Mouse (Mus musculus): ENCODE measurements around the gene Fam89b. TPM values are rescaled to one million over a fixed set of nuclear protein-coding genes. Genes with fewer than 3 reads are reported as not detected.

Fam89b gene
- polyA plus RNA-seq, 1 experiment from 2014 or later, result 184 TPM

DNA sequence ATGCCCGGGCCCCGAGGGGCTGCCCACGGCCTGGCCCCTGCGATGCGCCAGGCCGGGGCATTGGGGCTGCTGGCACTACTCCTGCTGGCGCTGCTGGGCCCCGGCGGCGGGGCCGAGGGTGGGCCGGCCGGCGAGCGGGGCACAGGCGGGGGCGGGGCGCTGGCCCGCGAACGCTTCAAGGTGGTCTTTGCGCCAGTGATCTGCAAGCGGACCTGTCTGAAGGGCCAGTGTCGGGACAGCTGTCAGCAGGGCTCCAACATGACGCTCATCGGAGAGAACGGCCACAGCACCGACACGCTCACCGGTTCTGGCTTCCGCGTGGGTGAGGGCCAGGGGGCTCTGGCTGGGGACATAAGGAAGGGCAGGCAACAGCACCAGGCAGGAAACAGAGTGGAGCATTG is 12.8 kb upstream of the Fam89b start:
- peaks cover 49% of the 10 kb centered on the region for H3K27me3 ChIP-seq (ENCODE audit: control insufficient read depth, insufficient read depth, low read length)
- H3K9ac ChIP-seq (ENCODE audit: low read length), result peak overlapping the region; percentile 85
- H3K4me3 ChIP-seq (ENCODE audit: low read depth, low read length), result peak overlapping the region; percentile 61
- H3K27ac ChIP-seq (ENCODE audit: low read depth, low read length), result no peak overlapping the region
- no peaks in the 10 kb centered on the region for H3K36me3 ChIP-seq (ENCODE audit: control insufficient read depth, insufficient read depth, low read length)
- peaks cover 24% of the 10 kb centered on the region for H3K4me1 ChIP-seq (ENCODE audit: control insufficient read depth, insufficient read depth, low read length)
- ATAC-seq (ENCODE audit: insufficient read depth, low FRiP score, low TSS enrichment) (peak; percentile 51), DNase-seq (ENCODE audit: low spot score) (peak; percentile 61)
- H3K9me3 ChIP-seq (ENCODE audit: control insufficient read depth, low read length), result no peaks in the 10 kb centered on the region
- WGBS, result 2% methylated on average over 32 of the region's 32 CpGs
- H3K4me2 ChIP-seq (ENCODE audit: low read depth), result peak overlapping the region; percentile 98

- Histone ChIP-seq H3K4me3 (ENCODE audit: low read depth, low read length) (peak overlapping the region; percentile 61), H3K4me1 (ENCODE audit: control insufficient read depth, insufficient read depth, low read length) (peaks cover 24% of the 10 kb centered on the region), H3K9ac (ENCODE audit: low read length) (peak overlapping the region; percentile 85), H3K36me3 (ENCODE audit: control insufficient read depth, insufficient read depth, low read length) (no peaks in the 10 kb centered on the region), H3K27ac (ENCODE audit: low read depth, low read length) (0 out of 2 replicates have a peak overlapping the region, but pooled peaks have one; percentile 17), H3K4me2 (ENCODE audit: low read depth) (peak overlapping the region; percentile 98), H3K27me3 (ENCODE audit: control insufficient read depth, insufficient read depth, low read length) (peaks cover 49% of the 10 kb centered on the region), H3K9me3 (ENCODE audit: control insufficient read depth, low read length) (no peaks in the 10 kb centered on the region)
- peak; percentile 75 for DNase-seq (ENCODE audit: low spot score)
- ATAC-seq (ENCODE audit: insufficient read depth, low FRiP score, low TSS enrichment), result peak; percentile 64
- WGBS, result under 1% methylated on average over 45 of the region's 55 CpGs
Measured at GRCm38 (mm10) chr19:5741641-5742240, 12.3 kb upstream of the Fam89b start.

DNA sequence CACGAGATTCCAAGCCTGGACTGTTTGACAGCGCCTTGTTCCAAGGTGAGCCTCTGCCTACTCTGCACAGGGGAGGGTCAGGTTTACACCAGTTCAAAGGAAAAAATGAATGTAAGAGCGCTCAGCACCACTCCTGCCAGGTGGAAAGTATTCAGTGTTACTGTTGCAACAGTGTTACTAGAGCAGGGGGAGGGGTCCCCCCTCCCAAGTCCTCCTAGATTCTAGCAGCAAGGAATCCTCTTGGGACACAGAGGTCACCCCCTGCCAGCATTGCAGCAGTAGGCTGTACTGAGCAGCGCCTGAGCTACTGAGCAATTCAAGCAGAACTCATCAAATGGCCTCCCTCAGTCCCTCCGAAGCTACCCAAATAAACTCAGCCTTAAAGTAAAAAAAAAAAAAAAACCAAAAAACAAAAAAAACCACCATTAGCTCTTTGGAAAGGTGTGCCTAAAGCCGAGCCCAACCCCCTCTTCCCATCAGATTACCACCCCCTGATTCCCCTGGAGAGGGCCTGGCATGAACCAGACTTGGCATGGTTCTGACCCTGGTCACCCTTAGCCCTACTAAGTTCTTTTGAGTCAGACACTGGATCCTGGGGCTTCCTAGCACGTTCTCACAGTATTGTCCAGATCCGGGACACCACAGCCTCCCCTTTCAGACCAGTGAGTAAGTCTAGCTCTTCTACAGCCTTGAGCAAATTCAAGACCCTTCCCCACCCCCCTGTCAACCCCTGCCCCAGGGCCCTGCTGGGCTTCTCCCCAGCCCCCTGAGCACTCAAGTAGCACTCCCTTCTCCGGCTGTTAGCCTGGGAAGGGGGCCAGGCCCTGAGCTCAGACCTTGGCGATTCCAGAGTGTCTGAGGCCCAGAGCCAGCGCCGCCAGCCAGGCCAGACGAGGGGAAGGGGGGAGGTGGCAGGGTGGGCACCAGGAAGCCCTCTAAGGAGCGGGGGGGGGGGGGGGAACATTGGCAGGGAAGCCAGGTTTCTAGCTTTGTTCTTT is 11.2 kb upstream of the Fam89b start, which contains the start of gene Ltbp3:
TSS of gene Ltbp3 (plus strand) at position 585 of the 998 bp plus-strand sequence.
- DNase-seq (ENCODE audit: low spot score) (no peak), ATAC-seq (ENCODE audit: insufficient read depth, low FRiP score, low TSS enrichment) (no peak)
- H3K27ac ChIP-seq (ENCODE audit: low read depth, low read length), result 0 out of 2 replicates have a peak within 1 kb of the TSS, but pooled peaks have one; percentile 17
- peaks cover 41% of the 10 kb centered on the region for H3K27me3 ChIP-seq (ENCODE audit: control insufficient read depth, insufficient read depth, low read length)
- no peaks in the 10 kb centered on the region for H3K36me3 ChIP-seq (ENCODE audit: control insufficient read depth, insufficient read depth, low read length)
- H3K4me3 ChIP-seq (ENCODE audit: low read depth, low read length), result peak within 1 kb of the TSS; percentile 61
- no peaks in the 10 kb centered on the region for H3K9me3 ChIP-seq (ENCODE audit: control insufficient read depth, low read length)
- H3K4me1 ChIP-seq (ENCODE audit: control insufficient read depth, insufficient read depth, low read length), result peaks cover 14% of the 10 kb centered on the region
- WGBS, result 20% methylated on average over 13 of the region's 14 CpGs
- H3K4me2 ChIP-seq (ENCODE audit: low read depth), result peak within 1 kb of the TSS; percentile 98
- H3K9ac ChIP-seq (ENCODE audit: low read length), result peak within 1 kb of the TSS; percentile 85

GRCm38 (mm10) chr19:5739446-5739845 is 10.0 kb upstream of the Fam89b start:
- H3K27me3 ChIP-seq (ENCODE audit: control insufficient read depth, insufficient read depth, low read length), result peaks cover 30% of the 10 kb centered on the region
- H3K9ac ChIP-seq (ENCODE audit: low read length), result no peak overlapping the region
- 46% methylated on average over 2 of the region's 2 CpGs for WGBS
- no peak overlapping the region for H3K27ac ChIP-seq (ENCODE audit: low read depth, low read length)
- no peak for ATAC-seq (ENCODE audit: insufficient read depth, low FRiP score, low TSS enrichment)
- no peak overlapping the region for H3K4me3 ChIP-seq (ENCODE audit: low read depth, low read length)
- peaks cover 12% of the 10 kb centered on the region; the same call in 1 of the 2 replicates for H3K4me1 ChIP-seq (ENCODE audit: control insufficient read depth, insufficient read depth, low read length)
- no peak for DNase-seq (ENCODE audit: low spot score)
- H3K36me3 ChIP-seq (ENCODE audit: control insufficient read depth, insufficient read depth, low read length), result no peaks in the 10 kb centered on the region
- no peak overlapping the region for H3K4me2 ChIP-seq (ENCODE audit: low read depth)
- H3K9me3 ChIP-seq (ENCODE audit: control insufficient read depth, low read length), result no peaks in the 10 kb centered on the region

- no peak overlapping the region for H3K4me2 ChIP-seq (ENCODE audit: low read depth)
- ATAC-seq (ENCODE audit: insufficient read depth, low FRiP score, low TSS enrichment) (no peak), DNase-seq (ENCODE audit: low spot score) (no peak)
- H3K27ac ChIP-seq (ENCODE audit: low read depth, low read length), result no peak overlapping the region
- no peak overlapping the region for H3K4me3 ChIP-seq (ENCODE audit: low read depth, low read length)
- H3K36me3 ChIP-seq (ENCODE audit: control insufficient read depth, insufficient read depth, low read length), result no peaks in the 10 kb centered on the region
- WGBS, result 80% methylated on average over 9 of the region's 9 CpGs
- no peaks in the 10 kb centered on the region for H3K9me3 ChIP-seq (ENCODE audit: control insufficient read depth, low read length)
- no peaks in the 10 kb centered on the region for H3K27me3 ChIP-seq (ENCODE audit: control insufficient read depth, insufficient read depth, low read length)
- H3K4me1 ChIP-seq (ENCODE audit: control insufficient read depth, insufficient read depth, low read length), result peaks cover 16% of the 10 kb centered on the region
- no peak overlapping the region for H3K9ac ChIP-seq (ENCODE audit: low read length)
Measured at GRCm38 (mm10) chr19:5734325-5734724, 4.9 kb upstream of the Fam89b start.

DNA sequence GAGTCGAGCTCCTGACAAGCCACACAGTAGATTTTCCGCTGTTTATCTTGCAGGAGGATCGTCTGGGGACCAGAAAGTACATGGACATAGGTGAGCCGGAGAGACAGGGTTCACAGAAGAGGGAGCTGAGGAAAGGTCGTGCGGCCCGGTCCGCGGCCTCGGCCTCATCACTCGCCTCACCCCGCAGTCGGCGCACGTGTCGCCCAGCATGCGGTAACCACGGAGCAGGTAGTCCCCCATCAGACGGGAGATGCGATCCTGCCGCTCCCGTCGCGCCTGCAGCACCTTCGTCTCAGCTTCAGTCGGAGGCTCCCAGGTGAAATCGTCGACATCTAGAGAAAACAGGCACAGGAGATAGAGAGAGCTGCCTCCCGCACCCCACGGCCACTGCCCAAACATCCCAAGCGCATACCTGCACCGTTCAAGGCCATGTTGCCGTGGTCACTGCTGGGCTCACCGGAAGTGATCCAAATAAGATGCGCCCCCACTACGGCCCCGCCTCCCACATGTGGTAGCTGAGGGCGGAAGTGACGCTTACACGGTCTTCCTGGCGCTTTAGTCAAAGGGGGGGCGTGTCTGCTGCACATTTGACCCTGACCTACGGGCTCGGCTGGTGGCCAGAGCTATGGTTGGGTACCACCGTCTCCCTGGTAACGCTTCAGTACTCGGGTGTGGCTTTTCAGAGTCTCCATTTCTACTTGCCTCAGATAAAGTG is 2.0 kb upstream of the Fam89b start:
- H3K9ac ChIP-seq (ENCODE audit: low read length), result peak overlapping the region; percentile 64
- ATAC-seq (ENCODE audit: insufficient read depth, low FRiP score, low TSS enrichment) (peak; percentile 79; the same call in 1 of the 2 replicates), DNase-seq (ENCODE audit: low spot score) (peak; percentile 94)
- peaks cover 33% of the 10 kb centered on the region for H3K4me1 ChIP-seq (ENCODE audit: control insufficient read depth, insufficient read depth, low read length)
- peak overlapping the region; percentile 80 for H3K4me3 ChIP-seq (ENCODE audit: low read depth, low read length)
- H3K36me3 ChIP-seq (ENCODE audit: control insufficient read depth, insufficient read depth, low read length), result no peaks in the 10 kb centered on the region
- peak overlapping the region; percentile 98 for H3K4me2 ChIP-seq (ENCODE audit: low read depth)
- H3K9me3 ChIP-seq (ENCODE audit: control insufficient read depth, low read length), result no peaks in the 10 kb centered on the region
- H3K27me3 ChIP-seq (ENCODE audit: control insufficient read depth, insufficient read depth, low read length), result no peaks in the 10 kb centered on the region
- under 1% methylated on average over 47 of the region's 47 CpGs for WGBS
- H3K27ac ChIP-seq (ENCODE audit: low read depth, low read length), result no peak overlapping the region

GRCm38 (mm10) chr19:5730314-5731186 is 1.1 kb upstream of the Fam89b start:
- peaks cover 38% of the 10 kb centered on the region for H3K4me1 ChIP-seq (ENCODE audit: control insufficient read depth, insufficient read depth, low read length)
- peak overlapping the region; percentile 83 for H3K4me3 ChIP-seq (ENCODE audit: low read depth, low read length)
- H3K9ac ChIP-seq (ENCODE audit: low read length), result peak overlapping the region; percentile 64
- ATAC-seq (ENCODE audit: insufficient read depth, low FRiP score, low TSS enrichment) (no peak), DNase-seq (ENCODE audit: low spot score) (no peak)
- no peak overlapping the region for H3K27ac ChIP-seq (ENCODE audit: low read depth, low read length)
- no peaks in the 10 kb centered on the region for H3K27me3 ChIP-seq (ENCODE audit: control insufficient read depth, insufficient read depth, low read length)
- no peaks in the 10 kb centered on the region for H3K9me3 ChIP-seq (ENCODE audit: control insufficient read depth, low read length)
- H3K4me2 ChIP-seq (ENCODE audit: low read depth), result peak overlapping the region; percentile 98
- H3K36me3 ChIP-seq (ENCODE audit: control insufficient read depth, insufficient read depth, low read length), result no peaks in the 10 kb centered on the region
- WGBS, result 74% methylated on average over 29 of the region's 29 CpGs
